Mouse (Mus musculus): ENCODE measurements at regions not wholly inside any gene's neighbourhood (a gene's known extent, or its start where the extent isn't known, plus 50 kb on each side); places are given as distances from the start of the nearest gene placed in this dataset.

DNA sequence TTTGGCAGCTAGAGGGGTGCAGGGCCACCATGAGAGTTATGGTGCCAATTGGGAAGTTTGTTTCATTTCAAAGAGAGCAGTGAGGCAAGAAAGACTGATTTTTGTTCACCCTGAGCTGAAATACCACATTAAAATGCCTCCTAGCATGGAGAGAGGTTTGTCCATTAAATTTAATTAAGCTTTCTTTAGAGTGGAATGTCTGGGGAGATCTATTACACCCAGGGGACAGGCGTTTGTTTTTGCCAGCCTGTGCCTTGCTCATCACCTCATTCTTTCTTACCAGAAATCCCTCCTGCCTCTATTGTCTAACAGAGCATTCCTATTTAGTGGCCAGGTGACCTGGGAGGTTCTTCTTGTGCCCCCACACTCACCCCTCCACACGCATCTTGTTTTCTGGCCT is 55.2 kb upstream of the Rcn1 start:
- WGBS = 54% methylated on average over 2 of the region's 2 CpGs
- no peak overlapping the region for H3K27ac ChIP-seq (ENCODE audit: low read length)
- H3K4me2 ChIP-seq (ENCODE audit: low read length) = no peak overlapping the region
- no peaks in the 10 kb centered on the region for H3K4me1 ChIP-seq (replicated peaks; ENCODE audit: control insufficient read depth, insufficient read depth, low read length)
- H3K4me3 ChIP-seq (replicated peaks; ENCODE audit: low read length) = no peak overlapping the region
- H3K9me3 ChIP-seq (ENCODE audit: control insufficient read depth, low read length) = no peaks in the 10 kb centered on the region
- H3K9ac ChIP-seq (replicated peaks; ENCODE audit: low read depth, low read length) = no peak overlapping the region
- H3K27me3 ChIP-seq (replicated peaks; ENCODE audit: control insufficient read depth, insufficient read depth, low read length) = no peaks in the 10 kb centered on the region
- ATAC-seq = no peak
- no peaks in the 10 kb centered on the region for H3K36me3 ChIP-seq (ENCODE audit: control insufficient read depth, insufficient read depth)

DNA sequence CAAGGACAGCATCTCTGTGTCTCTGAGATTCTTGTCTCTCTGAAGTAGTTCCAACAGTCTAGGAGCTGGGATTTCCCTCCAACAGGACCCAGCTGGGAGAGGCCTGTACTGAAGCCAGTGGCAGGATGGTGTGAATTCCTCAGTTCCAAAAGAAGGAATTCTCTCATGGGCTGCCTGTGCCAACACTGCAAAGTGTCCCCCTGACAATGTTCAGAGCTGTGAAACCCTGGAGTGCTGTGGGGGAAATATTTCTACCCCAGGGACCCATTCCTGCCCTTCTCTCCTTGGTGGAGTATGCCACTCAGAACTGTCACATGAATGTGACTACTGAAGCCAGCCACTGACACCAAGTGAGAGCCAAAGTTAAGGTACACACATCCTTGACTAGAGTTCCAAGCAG is 55.7 kb upstream of the Rcn1 start:
- no peak overlapping the region for H3K4me3 ChIP-seq (replicated peaks; ENCODE audit: low read length)

DNA sequence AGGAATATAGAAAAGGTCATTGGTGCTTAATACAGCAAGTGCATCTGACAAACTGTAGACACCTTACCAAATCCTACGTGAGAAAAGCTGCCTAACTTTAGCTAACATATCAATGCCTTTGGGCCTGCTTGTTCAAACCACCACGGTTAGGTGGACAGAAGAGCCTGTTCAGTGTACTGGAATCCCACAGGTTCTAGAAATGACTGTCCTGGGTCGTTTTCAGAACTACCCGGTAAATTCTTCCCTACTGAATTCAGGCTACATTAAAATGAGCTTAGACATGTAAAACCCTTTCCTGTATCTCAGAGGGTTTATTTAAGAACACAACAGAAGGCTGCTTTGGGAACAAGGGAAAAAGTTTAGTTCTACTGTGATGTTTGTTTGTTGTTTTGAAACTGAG is 59.5 kb upstream of the Rcn1 start:
- Histone ChIP-seq H3K27ac (ENCODE audit: low read length) (no peak overlapping the region), H3K9ac (replicated peaks; ENCODE audit: low read depth, low read length) (no peak overlapping the region), H3K4me1 (replicated peaks; ENCODE audit: control insufficient read depth, insufficient read depth, low read length) (no peaks in the 10 kb centered on the region), H3K4me3 (replicated peaks; ENCODE audit: low read length) (no peak overlapping the region), H3K27me3 (replicated peaks; ENCODE audit: control insufficient read depth, insufficient read depth, low read length) (no peaks in the 10 kb centered on the region), H3K4me2 (ENCODE audit: low read length) (no peak overlapping the region), H3K36me3 (ENCODE audit: control insufficient read depth, insufficient read depth) (no peaks in the 10 kb centered on the region), H3K9me3 (ENCODE audit: control insufficient read depth, low read length) (no peaks in the 10 kb centered on the region)
- WGBS = 85% methylated on average over 4 of the region's 4 CpGs
- no peak for ATAC-seq

More for the DNA sequence above, 55.7 kb upstream of the Rcn1 start:
- ATAC-seq = no peak
- Histone ChIP-seq H3K4me1 (replicated peaks; ENCODE audit: control insufficient read depth, insufficient read depth, low read length) (no peaks in the 10 kb centered on the region), H3K9me3 (ENCODE audit: control insufficient read depth, low read length) (no peaks in the 10 kb centered on the region), H3K9ac (replicated peaks; ENCODE audit: low read depth, low read length) (no peak overlapping the region), H3K27me3 (replicated peaks; ENCODE audit: control insufficient read depth, insufficient read depth, low read length) (no peaks in the 10 kb centered on the region), H3K4me2 (ENCODE audit: low read length) (no peak overlapping the region), H3K36me3 (ENCODE audit: control insufficient read depth, insufficient read depth) (no peaks in the 10 kb centered on the region), H3K27ac (ENCODE audit: low read length) (no peak overlapping the region)

DNA sequence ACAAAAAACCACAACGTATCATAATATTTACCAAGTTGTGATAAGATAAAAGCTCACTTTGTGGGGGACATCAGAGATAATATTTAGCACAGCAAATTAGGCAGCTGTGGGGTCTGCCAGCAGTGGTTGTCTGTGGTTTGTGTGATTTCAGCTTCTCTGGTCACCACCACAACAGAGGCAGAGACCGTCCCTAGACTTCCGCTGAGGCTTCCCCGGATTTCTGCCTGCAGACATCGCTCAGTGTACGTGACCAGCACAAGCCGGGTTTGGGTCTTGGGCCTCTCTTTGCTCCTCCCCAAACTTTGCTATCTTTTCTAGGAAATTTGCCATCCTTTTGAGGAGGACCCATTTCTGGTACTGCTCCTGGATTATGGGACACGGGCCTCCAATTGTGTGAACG is 60.4 kb upstream of the Rcn1 start:
- H3K9me3 ChIP-seq (ENCODE audit: control insufficient read depth, low read length) = no peaks in the 10 kb centered on the region
- H3K4me2 ChIP-seq (ENCODE audit: low read length) = no peak overlapping the region
- H3K4me1 ChIP-seq (replicated peaks; ENCODE audit: control insufficient read depth, insufficient read depth, low read length) = no peaks in the 10 kb centered on the region
- no peak overlapping the region for H3K27ac ChIP-seq (ENCODE audit: low read length)
- H3K9ac ChIP-seq (replicated peaks; ENCODE audit: low read depth, low read length) = no peak overlapping the region
- no peaks in the 10 kb centered on the region for H3K36me3 ChIP-seq (ENCODE audit: control insufficient read depth, insufficient read depth)
- 80% methylated on average over 9 of the region's 9 CpGs for WGBS
- no peaks in the 10 kb centered on the region for H3K27me3 ChIP-seq (replicated peaks; ENCODE audit: control insufficient read depth, insufficient read depth, low read length)
- no peak for ATAC-seq
- H3K4me3 ChIP-seq (replicated peaks; ENCODE audit: low read length) = no peak overlapping the region

DNA sequence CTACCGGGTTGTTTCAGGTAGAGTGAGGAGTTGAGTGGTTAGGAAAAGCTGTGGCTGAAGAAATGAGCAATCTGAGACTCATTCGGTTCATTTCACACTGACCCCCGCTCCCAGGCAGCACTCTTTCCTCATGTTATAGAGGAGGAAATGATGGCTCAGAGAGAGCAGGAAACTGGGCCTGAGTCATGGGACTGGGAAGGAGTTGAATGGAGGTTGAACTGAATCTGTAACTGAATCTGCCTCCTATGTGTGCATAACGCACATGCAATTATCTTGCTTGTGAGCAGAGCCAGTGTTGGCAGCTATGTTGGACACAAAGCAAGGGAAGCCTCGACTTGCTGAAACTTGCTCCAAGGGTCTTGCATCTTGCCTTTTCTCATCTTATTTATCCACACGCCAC is 66.5 kb upstream of the Rcn1 start:
- Histone ChIP-seq H3K27ac (ENCODE audit: low read length) (no peak overlapping the region), H3K4me3 (replicated peaks; ENCODE audit: low read length) (no peak overlapping the region), H3K9ac (replicated peaks; ENCODE audit: low read depth, low read length) (no peak overlapping the region), H3K9me3 (ENCODE audit: control insufficient read depth, low read length) (no peaks in the 10 kb centered on the region), H3K4me2 (ENCODE audit: low read length) (no peak overlapping the region), H3K27me3 (replicated peaks; ENCODE audit: control insufficient read depth, insufficient read depth, low read length) (no peaks in the 10 kb centered on the region), H3K36me3 (ENCODE audit: control insufficient read depth, insufficient read depth) (no peaks in the 10 kb centered on the region), H3K4me1 (replicated peaks; ENCODE audit: control insufficient read depth, insufficient read depth, low read length) (no peaks in the 10 kb centered on the region)
- WGBS = 72% methylated on average over 6 of the region's 6 CpGs
- ATAC-seq = no peak

DNA sequence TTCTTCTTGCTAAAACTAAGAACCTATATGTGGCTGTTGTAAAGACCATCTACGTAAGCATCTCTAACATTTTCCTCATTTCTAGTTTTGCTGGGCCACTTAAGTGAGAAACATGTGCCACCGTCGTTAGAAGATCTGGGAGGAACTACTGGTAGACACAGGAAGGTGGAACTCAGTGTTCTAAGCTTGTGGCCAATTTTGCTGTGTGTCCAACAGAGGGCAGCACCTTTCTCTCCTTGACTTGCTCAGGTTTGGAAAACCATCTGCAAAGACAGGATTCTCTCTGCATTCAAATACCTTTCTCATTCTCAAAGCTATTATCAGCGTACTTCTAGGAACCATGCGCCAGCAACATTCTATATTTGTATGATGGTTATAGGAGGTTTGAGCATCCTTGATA is 69.8 kb upstream of the Rcn1 start:
- Histone ChIP-seq H3K4me2 (ENCODE audit: low read length) (no peak overlapping the region), H3K4me3 (replicated peaks; ENCODE audit: low read length) (no peak overlapping the region), H3K4me1 (replicated peaks; ENCODE audit: control insufficient read depth, insufficient read depth, low read length) (no peaks in the 10 kb centered on the region), H3K36me3 (ENCODE audit: control insufficient read depth, insufficient read depth) (no peaks in the 10 kb centered on the region), H3K27me3 (replicated peaks; ENCODE audit: control insufficient read depth, insufficient read depth, low read length) (no peaks in the 10 kb centered on the region), H3K9ac (replicated peaks; ENCODE audit: low read depth, low read length) (no peak overlapping the region), H3K9me3 (ENCODE audit: control insufficient read depth, low read length) (no peaks in the 10 kb centered on the region), H3K27ac (ENCODE audit: low read length) (no peak overlapping the region)
- peak; percentile 74 for ATAC-seq
- 31% methylated on average over 5 of the region's 5 CpGs for WGBS

DNA sequence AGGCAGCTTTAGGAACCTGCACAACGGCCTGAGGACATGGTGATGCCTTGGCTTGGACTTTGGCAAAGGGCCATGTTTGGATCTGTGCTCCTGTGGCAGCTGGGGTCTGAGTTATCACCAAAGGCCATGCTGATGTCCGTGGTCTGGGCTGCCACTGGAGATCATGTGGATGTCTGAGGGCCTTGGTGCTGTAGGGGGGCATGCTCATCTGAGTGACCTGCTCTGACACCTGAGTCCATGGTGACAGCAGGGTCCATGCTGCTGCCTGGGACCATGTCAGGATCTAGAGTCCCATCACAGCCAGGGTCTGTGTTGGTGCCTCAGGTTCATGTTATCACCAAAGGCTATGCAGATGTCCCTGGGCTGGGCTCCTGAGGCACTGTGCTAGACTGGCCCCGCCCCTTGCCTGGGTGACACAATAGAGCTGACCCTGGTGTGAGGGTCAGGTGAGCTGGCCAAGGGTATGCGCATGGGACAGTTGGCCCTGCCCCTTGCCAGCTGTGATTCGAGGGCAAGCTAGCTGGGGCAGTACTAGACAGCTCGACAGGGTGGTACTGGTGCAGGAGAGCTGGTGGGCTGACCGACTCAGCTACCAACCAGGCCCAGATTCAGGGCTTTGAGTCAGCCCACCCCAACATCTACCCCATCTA is 77.0 kb upstream of the Rcn1 start:
- Histone ChIP-seq H3K4me2 (ENCODE audit: low read length) (no peak overlapping the region), H3K36me3 (ENCODE audit: control insufficient read depth, insufficient read depth) (no peaks in the 10 kb centered on the region), H3K4me1 (replicated peaks; ENCODE audit: control insufficient read depth, insufficient read depth, low read length) (no peaks in the 10 kb centered on the region), H3K4me3 (replicated peaks; ENCODE audit: low read length) (no peak overlapping the region), H3K9me3 (ENCODE audit: control insufficient read depth, low read length) (no peaks in the 10 kb centered on the region), H3K27ac (ENCODE audit: low read length) (no peak overlapping the region), H3K9ac (replicated peaks; ENCODE audit: low read depth, low read length) (no peak overlapping the region), H3K27me3 (replicated peaks; ENCODE audit: control insufficient read depth, insufficient read depth, low read length) (no peaks in the 10 kb centered on the region)
- no peak for ATAC-seq
- 88% methylated on average over 7 of the region's 7 CpGs for WGBS

DNA sequence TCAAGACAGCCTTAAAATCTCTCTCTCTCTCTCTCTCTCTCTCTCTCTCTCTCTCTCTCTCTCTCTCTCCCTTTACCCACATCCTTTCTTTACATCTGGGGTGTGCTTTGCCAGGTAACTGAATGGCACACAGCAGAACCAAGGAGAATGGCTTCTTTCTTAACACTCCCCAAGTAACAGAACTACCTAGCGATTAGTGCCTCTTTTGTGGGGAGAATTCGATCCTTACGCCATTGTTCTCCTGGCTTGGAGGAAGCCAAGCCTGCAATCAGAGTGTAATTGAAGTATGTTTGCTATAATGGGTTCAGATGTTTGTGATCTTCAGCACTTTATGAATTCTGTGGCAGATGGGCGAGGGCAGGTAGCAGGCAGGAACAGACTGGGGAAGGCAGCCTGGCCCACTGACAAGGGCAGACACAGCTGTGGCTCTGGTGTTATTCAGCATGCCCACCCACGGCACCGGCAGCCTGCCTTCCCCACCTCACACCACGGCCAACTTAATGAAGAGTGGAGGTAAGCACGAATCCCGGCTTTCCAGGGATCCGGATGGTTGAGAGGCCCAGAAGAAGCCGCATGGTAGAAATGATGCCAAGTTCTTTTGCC is 83.0 kb upstream of the Rcn1 start:
- H3K4me3 ChIP-seq (replicated peaks; ENCODE audit: low read length) = no peak overlapping the region
- no peak overlapping the region for H3K9ac ChIP-seq (replicated peaks; ENCODE audit: low read depth, low read length)
- H3K36me3 ChIP-seq (ENCODE audit: control insufficient read depth, insufficient read depth) = no peaks in the 10 kb centered on the region
- whole genome bisulfite sequencing = 27% methylated on average over 11 of the region's 11 CpGs
- no peak for ATAC-seq
- H3K27ac ChIP-seq (ENCODE audit: low read length) = no peak overlapping the region
- no peak overlapping the region for H3K4me2 ChIP-seq (ENCODE audit: low read length)
- H3K9me3 ChIP-seq (ENCODE audit: control insufficient read depth, low read length) = no peaks in the 10 kb centered on the region
- H3K4me1 ChIP-seq (replicated peaks; ENCODE audit: control insufficient read depth, insufficient read depth, low read length) = 0 out of 2 replicates have a peak, but pooled peaks cover 3% of the 10 kb centered on the region
- no peaks in the 10 kb centered on the region for H3K27me3 ChIP-seq (replicated peaks; ENCODE audit: control insufficient read depth, insufficient read depth, low read length)

DNA sequence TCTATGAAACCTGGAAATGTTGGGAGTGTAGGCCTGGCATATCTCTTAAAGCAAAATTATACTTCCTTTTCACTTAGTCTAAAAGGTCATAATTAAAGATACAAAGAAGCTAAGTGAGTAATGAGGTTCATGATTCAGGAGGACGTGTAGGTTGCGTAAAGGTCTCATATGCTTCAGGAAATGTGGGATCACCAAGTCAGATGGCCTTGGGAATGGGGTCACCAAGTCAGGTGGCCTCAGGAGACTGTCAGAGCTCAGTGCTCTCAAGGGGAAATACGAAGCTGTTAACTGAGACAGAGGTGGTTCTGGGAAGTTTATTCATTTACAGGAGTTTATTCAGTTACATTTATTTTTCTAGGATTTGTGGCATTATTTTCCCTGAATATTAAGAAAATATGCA is 85.4 kb upstream of the Rcn1 start:
- H3K4me2 ChIP-seq (ENCODE audit: low read length) = no peak overlapping the region
- H3K36me3 ChIP-seq (ENCODE audit: control insufficient read depth, insufficient read depth) = no peaks in the 10 kb centered on the region
- H3K9me3 ChIP-seq (ENCODE audit: control insufficient read depth, low read length) = no peaks in the 10 kb centered on the region
- ATAC-seq = no peak
- WGBS = 83% methylated on average over 3 of the region's 3 CpGs
- H3K4me1 ChIP-seq (replicated peaks; ENCODE audit: control insufficient read depth, insufficient read depth, low read length) = 0 out of 2 replicates have a peak, but pooled peaks cover 3% of the 10 kb centered on the region
- H3K4me3 ChIP-seq (replicated peaks; ENCODE audit: low read length) = no peak overlapping the region
- H3K9ac ChIP-seq (replicated peaks; ENCODE audit: low read depth, low read length) = no peak overlapping the region
- no peaks in the 10 kb centered on the region for H3K27me3 ChIP-seq (replicated peaks; ENCODE audit: control insufficient read depth, insufficient read depth, low read length)
- H3K27ac ChIP-seq (ENCODE audit: low read length) = no peak overlapping the region

DNA sequence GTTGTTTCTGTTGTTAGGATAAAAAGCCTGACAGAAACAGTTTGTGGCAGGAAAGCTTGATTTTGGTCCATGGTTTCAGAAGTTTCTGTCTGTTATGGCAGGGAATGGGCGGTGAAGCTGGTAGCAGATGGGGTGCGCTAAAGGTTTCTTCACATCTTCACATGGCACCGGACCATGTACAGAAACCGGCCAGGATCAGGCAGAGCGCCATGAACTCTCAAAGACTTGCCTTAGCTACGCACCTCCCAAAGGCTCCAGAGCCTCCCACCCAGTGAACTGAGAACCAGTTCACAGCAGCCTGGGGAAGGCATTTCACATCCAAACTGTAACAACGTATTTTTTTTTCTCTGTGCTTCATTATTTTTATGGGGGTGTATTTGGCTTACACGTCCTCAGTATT is 86.2 kb upstream of the Rcn1 start:
- H3K27ac ChIP-seq (ENCODE audit: low read length) = no peak overlapping the region
- 80% methylated on average over 8 of the region's 8 CpGs for WGBS

More for the DNA sequence above, 86.2 kb upstream of the Rcn1 start:
- Histone ChIP-seq H3K4me1 (replicated peaks; ENCODE audit: control insufficient read depth, insufficient read depth, low read length) (0 out of 2 replicates have a peak, but pooled peaks cover 3% of the 10 kb centered on the region), H3K27me3 (replicated peaks; ENCODE audit: control insufficient read depth, insufficient read depth, low read length) (no peaks in the 10 kb centered on the region), H3K4me2 (ENCODE audit: low read length) (no peak overlapping the region), H3K4me3 (replicated peaks; ENCODE audit: low read length) (no peak overlapping the region), H3K9ac (replicated peaks; ENCODE audit: low read depth, low read length) (no peak overlapping the region), H3K9me3 (ENCODE audit: control insufficient read depth, low read length) (no peaks in the 10 kb centered on the region), H3K36me3 (ENCODE audit: control insufficient read depth, insufficient read depth) (no peaks in the 10 kb centered on the region)
- ATAC-seq = no peak
